Mouse (Mus musculus) forebrain, postnatal 0 days (tissue): ENCODE data around the gene Tcte1. TPM values are rescaled to one million over a fixed set of nuclear protein-coding genes. Genes with fewer than 3 reads are reported as not detected.

ENCODE experiments used
- ATAC-seq: fragments of 200-750 bp; cut with Nextera tagmentation; 2 replicates; pipeline ENCODE4 v1.8.0; 2017; ENCODE audit warnings: mild to moderate bottlenecking, moderate library complexity
- DNase-seq: peaks from one replicate; pipeline ENCODE4 v3.0.0-alpha.2; 2015
- H3K27ac ChIP-seq: fragments of 300-500 bp; sonication (generic); 2 replicates; pipeline ENCODE4 v1.5.1; 2014; ENCODE audit warnings: low read depth, mild to moderate bottlenecking, antibody characterized with exemption, low read length, moderate library complexity, mixed read lengths
- H3K27me3 ChIP-seq: fragments of 300-500 bp; sonication (generic); 2 replicates; pipeline ENCODE4 v1.6.1; 2014; ENCODE audit warnings: mild to moderate bottlenecking, low read length, mixed read lengths; ENCODE audit not compliant: insufficient read depth
- H3K36me3 ChIP-seq: fragments of 300-500 bp; sonication (generic); 2 replicates; pipeline ENCODE4 v1.6.1; 2014; ENCODE audit warnings: mild to moderate bottlenecking, moderate library complexity; ENCODE audit not compliant: insufficient read depth
- H3K4me1 ChIP-seq: fragments of 300-500 bp; sonication (generic); 2 replicates; pipeline ENCODE4 v1.6.1; 2014; ENCODE audit warnings: antibody characterized with exemption; ENCODE audit not compliant: insufficient read depth
- H3K4me2 ChIP-seq: fragments of 300-500 bp; sonication (generic); 2 replicates; pipeline ENCODE4 v1.6.1; 2014; ENCODE audit warnings: low read depth, mild to moderate bottlenecking, moderate library complexity
- H3K4me3 ChIP-seq: fragments of 300-500 bp; sonication (generic); 2 replicates; pipeline ENCODE4 v1.5.1; 2014; ENCODE audit warnings: low read depth, low read length, mixed read lengths
- H3K9ac ChIP-seq: fragments of 300-500 bp; sonication (generic); 2 replicates; pipeline ENCODE4 v1.6.1; 2014; ENCODE audit warnings: mild to moderate bottlenecking
- H3K9me3 ChIP-seq: fragments of 300-500 bp; sonication (generic); 2 replicates; pipeline ENCODE4 v1.6.1; 2016; ENCODE audit warnings: low read length
- CTCF ChIP-seq: sonication (generic); IDR thresholded peaks from 2 replicates; pipeline ENCODE4 v1.5.1; 2016; ENCODE audit warnings: antibody characterized with exemption, control low read depth, low read depth
- WGBS: fragments of 180-500 bp; shearing (Covaris S2); extraction: QIAGEN DNeasy Blood & Tissue Kit; methylation state at CpG from one replicate; pipeline ENCODE4 v1.1.7; 2014; 5-methylcytosine and 5-hydroxymethylcytosine counted together
- polyA plus RNA-seq: library from polyadenylated mRNA; unstranded; fragments of >200 nt; fragmentation: Nextera tagmentation; extraction: Ambion mirVana; gene quantifications from 2 replicates; pipeline ENCODE4 v1.2.1, GENCODE M21; 2015
- total RNA-seq: library from RNA; depleted of rRNA; stranded (reverse); fragments of >200 nt; gene quantifications from 2 replicates; pipeline ENCODE4 v1.2.3, GENCODE M21; 2014

The Tcte1 gene
- total and polyA plus RNA-seq, 2 experiments from 2014 or later: 1.4 to 5.7 TPM

DNA sequence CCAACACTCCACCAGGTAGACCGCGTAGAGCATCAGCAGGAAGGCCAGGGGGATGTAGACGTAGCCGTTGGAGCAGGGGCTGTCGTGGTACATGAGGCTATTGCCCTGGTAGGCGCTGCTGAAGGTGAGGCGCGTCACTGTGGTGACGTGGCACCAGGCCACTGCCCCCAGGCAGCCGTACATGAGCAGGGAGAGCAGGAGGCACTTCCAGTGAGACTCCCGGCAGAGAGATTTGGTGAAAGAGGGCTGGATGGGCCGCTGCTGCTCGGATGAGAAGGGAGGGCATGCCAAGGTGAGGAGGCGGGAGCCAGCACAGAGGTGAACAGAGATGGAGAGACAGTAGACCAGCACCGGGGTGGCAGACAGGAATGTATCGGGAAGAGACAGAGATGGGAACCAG, 23.7 kb downstream of the Tcte1 start:
- H3K4me3 ChIP-seq: no peak overlapping the region
- no peaks in the 10 kb centered on the region for H3K9me3 ChIP-seq
- no peaks in the 10 kb centered on the region for H3K27me3 ChIP-seq
- H3K27ac ChIP-seq: no peak overlapping the region
- peaks cover 28% of the 10 kb centered on the region for H3K36me3 ChIP-seq
- DNase-seq: no peak
- no peak for TF ChIP-seq CTCF
- 71% methylated on average over 16 of the region's 16 CpGs for WGBS
- H3K9ac ChIP-seq: no peak overlapping the region
- peak overlapping the region; percentile 55 for H3K4me2 ChIP-seq
- peaks cover 11% of the 10 kb centered on the region for H3K4me1 ChIP-seq
- ATAC-seq: no peak

DNA sequence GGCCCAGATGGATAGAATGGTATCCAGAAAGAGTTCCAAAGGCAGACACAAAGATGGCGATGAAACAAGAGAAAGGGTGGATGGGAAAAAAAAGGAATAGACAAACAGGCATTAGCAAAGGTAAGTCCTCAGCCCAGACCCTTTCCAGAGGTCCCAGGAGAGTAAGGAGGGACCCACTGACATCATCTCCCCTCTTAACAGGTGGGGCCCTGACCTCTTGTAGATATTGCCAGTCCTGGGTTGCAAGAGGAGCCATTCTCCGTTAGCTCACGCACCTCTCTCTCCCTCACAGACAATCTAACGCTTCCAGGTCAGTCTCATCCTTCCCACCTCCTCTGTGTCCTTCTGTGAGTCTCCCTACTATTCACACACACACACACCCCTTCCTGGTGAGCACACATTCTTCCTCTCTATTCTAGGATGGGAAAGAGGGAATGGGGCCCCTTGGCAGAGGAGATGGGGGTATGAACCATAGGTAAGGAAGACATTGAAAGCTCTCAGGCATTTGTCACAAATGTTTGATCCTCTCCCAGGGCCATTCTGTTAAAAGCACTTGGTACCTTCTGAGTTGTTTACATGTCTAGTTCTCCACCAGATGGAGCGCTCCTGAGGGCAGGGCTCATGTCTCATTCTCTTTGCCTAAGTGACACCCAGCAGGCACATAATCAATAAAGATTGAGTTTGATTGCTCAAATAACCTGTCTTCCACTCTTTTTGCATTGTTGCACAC, 24.4 kb downstream of the Tcte1 start:
- peak; percentile 33 for TF ChIP-seq CTCF
- 79% methylated on average over 5 of the region's 5 CpGs for WGBS
- no peak for DNase-seq
- Histone ChIP-seq H3K9ac (peak overlapping the region; percentile 35), H3K27me3 (no peaks in the 10 kb centered on the region), H3K9me3 (no peaks in the 10 kb centered on the region), H3K27ac (no peak overlapping the region), H3K4me3 (peak overlapping the region; percentile 88), H3K4me2 (peak overlapping the region; percentile 55), H3K36me3 (peaks cover 28% of the 10 kb centered on the region), H3K4me1 (peaks cover 11% of the 10 kb centered on the region)
- ATAC-seq: no peak

DNA sequence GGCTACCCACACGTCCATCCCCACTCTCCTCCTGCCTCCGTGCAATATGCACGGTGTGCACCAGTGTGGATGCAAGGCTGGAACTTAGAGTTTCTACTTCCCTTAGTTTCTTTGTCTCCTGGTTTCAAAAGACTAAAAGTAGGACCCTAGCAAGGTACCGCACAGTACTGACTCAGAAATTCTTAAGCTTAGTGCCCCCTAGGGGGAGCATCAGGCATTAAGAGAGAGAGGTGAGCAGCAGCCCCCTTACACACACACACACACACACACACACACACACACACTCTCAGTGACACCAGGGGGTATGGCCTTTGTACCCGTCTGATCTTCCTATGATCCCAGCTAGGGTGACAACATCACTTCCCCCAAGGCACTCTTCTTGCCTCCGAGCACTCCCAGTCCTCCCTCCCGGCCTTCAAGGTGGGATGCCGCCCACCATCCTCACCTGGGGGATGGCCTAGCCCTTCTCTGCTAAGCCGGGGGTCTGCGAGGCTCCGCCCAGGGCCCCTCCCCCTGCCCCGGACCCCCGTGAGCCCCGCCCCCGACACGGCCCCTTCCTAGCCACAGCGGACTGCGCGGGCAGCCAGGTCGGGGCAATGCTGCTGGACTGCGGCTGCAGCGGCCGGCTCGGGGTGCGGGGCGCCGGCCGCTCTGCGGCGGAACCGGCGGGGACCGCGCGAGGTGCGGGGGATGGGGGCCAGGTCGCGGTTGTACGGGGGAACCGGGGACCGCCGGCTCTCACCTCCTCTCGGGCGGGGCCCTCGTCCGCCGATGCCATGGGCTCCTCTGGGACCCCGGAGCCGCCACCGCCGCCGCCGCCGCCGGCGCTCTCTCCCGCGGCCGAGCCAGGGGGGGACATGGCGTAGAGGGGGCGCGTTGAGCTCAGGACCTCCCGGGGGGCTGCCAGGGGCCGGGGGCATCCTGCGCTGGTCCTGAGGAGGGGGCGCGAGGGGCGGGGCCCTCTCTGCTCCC, 25.6 kb downstream of the Tcte1 start:
- Histone ChIP-seq H3K4me3 (peak overlapping the region; percentile 88), H3K4me1 (peaks cover 11% of the 10 kb centered on the region), H3K9me3 (no peaks in the 10 kb centered on the region), H3K36me3 (peaks cover 28% of the 10 kb centered on the region), H3K27ac (peak overlapping the region; percentile 93), H3K27me3 (no peaks in the 10 kb centered on the region), H3K9ac (peak overlapping the region; percentile 97), H3K4me2 (peak overlapping the region; percentile 55)
- WGBS: 5% methylated on average over 35 of the region's 68 CpGs
- TF ChIP-seq CTCF: peak; percentile 75
- DNase-seq: peak; percentile 88
- peak; percentile 85 for ATAC-seq

DNA sequence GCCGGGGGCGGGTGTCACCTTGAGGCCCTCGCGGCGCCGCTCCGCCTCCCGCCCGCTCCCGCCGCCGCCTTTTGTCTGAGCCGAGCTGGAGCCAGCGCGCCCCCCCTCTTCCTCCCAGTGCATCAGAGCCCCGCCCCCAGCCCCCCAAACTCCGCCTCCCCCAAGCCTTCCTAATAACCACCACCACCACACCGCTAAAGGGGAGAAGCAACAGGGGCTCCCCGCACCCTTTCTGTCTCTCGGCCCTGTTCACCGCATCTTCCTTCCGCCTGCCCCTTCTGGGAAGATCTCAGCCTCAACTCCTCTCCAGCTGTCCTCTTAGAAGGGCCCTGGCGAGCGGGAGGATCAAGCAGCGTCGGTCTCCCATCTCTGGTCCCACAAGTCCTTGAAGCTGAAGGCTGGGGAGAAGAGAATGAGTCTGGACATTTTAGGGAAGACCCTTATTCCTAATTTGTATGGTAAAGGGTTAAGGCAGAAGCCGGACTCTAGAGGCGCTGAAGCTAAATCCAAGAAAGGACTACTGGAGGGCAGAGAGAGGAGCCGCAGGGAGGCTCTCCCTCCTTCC, 26.5 kb downstream of the Tcte1 start, which contains the start of gene Tmem151b:
Gene Tmem151b (minus strand): TSS at position 61 of the 565 bp plus-strand sequence.
- ATAC-seq: peak; percentile 68
- peak within 1 kb of the TSS; percentile 88 for H3K4me3 ChIP-seq
- WGBS: under 1% methylated on average over 21 of the region's 29 CpGs
- peaks cover 22% of the 10 kb centered on the region for H3K36me3 ChIP-seq
- H3K27me3 ChIP-seq: no peaks in the 10 kb centered on the region
- peak within 1 kb of the TSS; percentile 97 for H3K9ac ChIP-seq
- H3K4me2 ChIP-seq: peak within 1 kb of the TSS; percentile 55
- DNase-seq: peak; percentile 82
- 0 out of 2 replicates have a peak, but pooled peaks have one; percentile 13 for TF ChIP-seq CTCF
- peak within 1 kb of the TSS; percentile 93 for H3K27ac ChIP-seq
- H3K4me1 ChIP-seq: peaks cover 11% of the 10 kb centered on the region
- no peaks in the 10 kb centered on the region for H3K9me3 ChIP-seq

DNA sequence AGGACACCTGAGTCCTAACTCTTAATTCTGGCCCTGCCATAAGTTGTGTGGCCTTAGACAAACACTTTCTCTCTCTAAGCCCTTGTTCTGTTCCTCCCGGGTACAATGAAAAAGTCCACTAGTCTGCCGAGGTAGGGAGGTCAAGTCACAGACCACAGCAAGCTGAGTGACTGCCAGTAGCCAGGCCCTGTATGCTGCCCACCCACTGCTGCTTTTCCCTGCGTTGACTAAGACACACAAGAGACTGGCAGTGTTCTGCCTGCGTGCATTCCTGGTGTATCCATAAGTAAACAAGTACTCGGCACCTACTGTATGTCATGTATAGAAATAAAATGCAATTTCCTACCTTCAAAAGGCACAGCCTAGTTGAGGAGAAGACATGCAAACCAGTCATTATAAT, 27.0 kb downstream of the Tcte1 start:
- no peak for TF ChIP-seq CTCF
- peak overlapping the region; percentile 97 for H3K9ac ChIP-seq
- peak overlapping the region; percentile 88; the same call in 1 of the 2 replicates for H3K4me3 ChIP-seq
- peaks cover 17% of the 10 kb centered on the region for H3K36me3 ChIP-seq
- H3K27ac ChIP-seq: peak overlapping the region; percentile 93; the same call in 1 of the 2 replicates
- 32% methylated on average over 5 of the region's 5 CpGs for WGBS
- DNase-seq (no peak), ATAC-seq (no peak)
- H3K4me2 ChIP-seq: peak overlapping the region; percentile 55
- no peaks in the 10 kb centered on the region for H3K27me3 ChIP-seq
- no peaks in the 10 kb centered on the region for H3K9me3 ChIP-seq
- H3K4me1 ChIP-seq: peaks cover 8% of the 10 kb centered on the region

DNA sequence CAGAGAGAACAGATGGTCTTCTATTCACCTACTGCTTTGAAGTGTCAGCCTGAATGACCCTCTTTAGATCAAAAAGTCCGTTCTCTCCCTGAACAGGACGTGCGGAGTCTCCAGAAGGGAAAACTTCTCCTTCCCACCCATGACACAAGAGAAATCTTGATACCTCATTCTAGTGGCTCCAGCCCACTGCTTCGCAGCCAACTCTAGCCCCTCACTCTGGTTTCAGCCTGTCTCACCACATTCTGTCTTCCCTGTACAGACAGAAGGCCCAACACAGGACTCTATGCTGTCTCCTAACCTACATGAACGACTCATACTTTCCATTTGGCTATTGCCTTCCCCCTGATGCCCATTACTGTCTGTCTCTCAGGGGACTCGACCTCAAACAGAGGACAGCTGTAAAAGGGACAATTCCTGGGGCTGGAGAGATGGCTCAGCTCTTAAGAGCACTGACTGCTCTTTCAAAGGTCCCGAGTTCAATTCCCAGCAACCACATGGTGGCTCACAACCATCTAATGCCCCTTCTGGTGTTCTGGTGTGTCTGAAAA, 28.1 kb downstream of the Tcte1 start:
- no peak overlapping the region for H3K9ac ChIP-seq
- 47% methylated on average over 7 of the region's 7 CpGs for WGBS
- no peak for DNase-seq
- no peaks in the 10 kb centered on the region for H3K9me3 ChIP-seq
- H3K27ac ChIP-seq: no peak overlapping the region
- H3K4me1 ChIP-seq: peaks cover 12% of the 10 kb centered on the region
- no peak for TF ChIP-seq CTCF
- H3K4me3 ChIP-seq: no peak overlapping the region
- ATAC-seq: no peak
- H3K27me3 ChIP-seq: no peaks in the 10 kb centered on the region
- no peak overlapping the region for H3K4me2 ChIP-seq
- H3K36me3 ChIP-seq: peaks cover 7% of the 10 kb centered on the region
